Mouse (Mus musculus) natural killer cell, adult 2 months (primary cell): ENCODE results near the gene Sh3glb1.

Experiments used
- DNase-seq, 2 experiments: peaks; one replicate each; pipeline ENCODE4 v3.0.0; 2022; ENCODE audit warnings: low spot score in 2 of 2

Sh3glb1 gene

GRCm38 (mm10) chr3:144669944-144670874 lies 49.9 kb downstream of the Sh3glb1 start:
- no peak for DNase-seq

DNA sequence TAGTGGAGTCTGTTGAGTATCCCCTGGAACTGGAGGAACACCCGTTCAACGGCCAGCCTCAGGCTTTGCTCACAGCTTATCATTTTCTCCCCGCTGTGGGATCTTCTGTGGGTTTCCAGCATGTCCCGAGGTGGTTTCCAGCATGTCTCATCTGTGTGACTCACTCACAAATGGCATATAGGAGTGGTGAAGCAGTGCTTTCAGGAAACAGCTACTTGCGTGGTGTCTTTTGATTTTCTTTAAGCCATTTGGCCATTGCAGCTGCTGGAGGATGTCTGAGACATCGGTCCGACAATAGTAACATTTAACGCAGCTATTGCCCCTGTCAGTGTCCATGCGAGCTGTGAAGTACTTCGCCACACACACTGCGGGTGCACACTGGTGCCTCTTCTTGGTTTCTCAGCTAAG lies 50.7 kb downstream of the Sh3glb1 start:
- no peak for DNase-seq

DNA sequence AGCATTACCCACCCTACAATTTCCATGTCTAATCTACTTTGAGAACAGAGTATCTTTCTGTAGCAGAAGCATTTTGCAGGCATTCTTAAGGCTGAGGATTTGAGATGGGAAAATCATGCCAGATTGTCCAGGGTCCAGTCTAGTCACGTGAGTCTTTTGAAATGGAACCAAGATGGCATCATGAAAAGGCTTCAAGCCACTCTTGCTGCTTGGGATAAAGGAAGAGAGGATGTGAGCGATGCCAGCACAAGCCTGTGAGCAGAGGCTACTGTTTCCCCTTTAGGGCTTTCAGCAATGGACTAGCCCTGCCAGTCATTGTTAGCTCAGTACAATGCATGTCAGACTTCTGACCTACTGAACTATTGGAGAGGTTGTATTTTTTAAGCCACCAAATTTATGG lies 51.2 kb downstream of the Sh3glb1 start:
- no peak for DNase-seq

DNA sequence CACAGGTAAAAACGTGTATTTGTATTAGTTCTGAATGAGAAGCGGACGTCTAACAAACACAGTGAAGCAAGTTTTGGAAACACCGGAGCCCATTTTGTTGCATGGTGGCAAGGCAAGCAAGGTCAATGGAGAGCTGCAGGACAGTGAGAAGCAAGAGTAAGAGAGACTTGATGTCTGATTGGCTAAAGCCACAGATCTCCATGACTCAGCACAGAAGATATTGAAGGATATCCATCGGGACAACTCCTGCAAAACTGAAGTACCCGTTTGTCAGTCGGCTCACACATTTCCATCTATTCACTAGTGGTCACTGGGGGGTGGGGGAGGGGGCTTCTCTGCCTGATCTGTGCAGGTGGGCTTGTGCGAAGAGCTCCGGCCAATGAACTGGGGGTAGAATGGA lies 52.1 kb downstream of the Sh3glb1 start:
- no peak for DNase-seq

DNA sequence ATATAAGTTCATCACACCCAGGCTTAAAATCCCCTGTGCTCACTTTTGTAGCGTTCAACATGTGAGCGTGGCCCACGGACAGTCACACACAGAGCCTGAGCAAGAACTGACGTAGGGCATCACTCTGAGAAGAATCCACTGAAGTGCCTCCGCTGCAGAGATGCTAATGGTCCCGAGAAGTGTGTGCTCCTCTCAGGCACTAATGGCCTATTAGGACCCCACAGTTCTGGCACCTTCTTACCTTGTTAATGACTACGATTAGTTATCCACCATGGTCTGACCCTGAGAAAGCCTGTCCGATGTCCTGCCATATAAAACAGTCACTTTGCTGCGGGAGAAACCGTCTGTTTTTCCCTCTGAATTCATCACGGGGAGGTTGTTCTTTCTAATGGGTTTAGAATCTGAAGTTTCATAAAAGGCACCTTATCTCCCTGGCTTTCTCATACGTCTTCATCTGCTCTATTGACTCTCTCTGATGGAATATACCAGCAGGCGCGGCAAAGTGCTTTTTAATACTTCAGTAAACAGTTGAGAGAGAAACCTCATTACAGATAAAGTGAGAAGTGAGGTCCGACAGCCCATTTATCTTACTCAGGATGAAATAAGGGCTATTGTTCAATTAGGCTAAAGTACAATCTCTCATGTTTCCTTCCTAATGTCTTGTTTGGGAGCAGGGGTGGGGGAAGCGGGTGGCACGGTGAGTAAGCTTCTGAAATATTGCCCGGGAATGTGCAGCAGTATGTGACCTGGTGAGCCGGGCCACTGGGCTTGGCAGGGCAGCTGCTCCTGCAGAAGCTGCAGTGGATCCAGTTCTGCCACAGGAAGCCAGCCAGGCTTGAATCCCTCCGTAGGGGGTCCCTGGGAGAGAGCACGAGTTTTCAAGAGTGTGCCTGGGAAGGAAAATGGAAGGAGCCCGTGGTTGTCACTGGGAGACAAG lies 55.5 kb downstream of the Sh3glb1 start:
- no peak for DNase-seq

GRCm38 (mm10) chr3:144663415-144664093 lies 56.6 kb downstream of the Sh3glb1 start:
- DNase-seq = no peak

DNA sequence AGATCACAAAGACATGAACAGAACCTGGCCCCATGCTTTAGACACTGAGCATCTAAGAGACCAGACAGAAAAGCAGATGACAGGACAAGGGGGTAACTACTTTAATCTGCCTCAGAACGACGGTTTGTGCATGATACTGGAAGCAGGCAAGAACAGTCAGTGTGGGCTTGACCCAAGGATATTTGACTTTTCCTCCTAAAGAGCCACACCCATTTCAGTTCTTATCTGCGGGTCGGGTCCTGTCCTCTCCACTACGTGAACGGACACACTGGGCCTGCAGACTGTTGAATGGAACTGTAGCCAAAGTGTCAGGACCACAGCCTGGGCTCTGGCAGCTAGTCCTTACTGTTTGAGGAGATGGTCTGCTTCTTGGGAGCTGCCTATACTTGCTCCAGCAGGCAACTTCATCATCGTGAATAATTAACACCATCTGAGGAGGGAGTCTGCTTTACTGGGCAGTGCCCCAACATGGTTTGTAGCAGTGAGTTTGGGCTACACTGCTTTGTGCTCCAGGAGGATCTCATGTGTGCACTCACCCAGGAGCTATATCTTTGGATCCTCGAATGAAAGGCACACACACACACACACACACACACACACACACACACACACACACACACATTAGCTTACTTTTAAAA lies 57.8 kb downstream of the Sh3glb1 start:
- DNase-seq = no peak

GRCm38 (mm10) chr3:144661439-144661838 lies 58.7 kb downstream of the Sh3glb1 start:
- DNase-seq = no peak

- DNase-seq = no peak
Measured at GRCm38 (mm10) chr3:144644202-144644601, 75.9 kb downstream of the Sh3glb1 start.

- no peak for DNase-seq
Measured at GRCm38 (mm10) chr3:144643301-144643871, 76.7 kb downstream of the Sh3glb1 start.

GRCm38 (mm10) chr3:144642141-144642540 lies 78.0 kb downstream of the Sh3glb1 start:
- no peak for DNase-seq

- no peak for DNase-seq
Measured at GRCm38 (mm10) chr3:144640033-144640432, 80.1 kb downstream of the Sh3glb1 start.

- no peak for DNase-seq
Measured at GRCm38 (mm10) chr3:144639387-144639786, 80.7 kb downstream of the Sh3glb1 start.

- no peak for DNase-seq
Measured at GRCm38 (mm10) chr3:144638110-144638509, 82.0 kb downstream of the Sh3glb1 start.

DNA sequence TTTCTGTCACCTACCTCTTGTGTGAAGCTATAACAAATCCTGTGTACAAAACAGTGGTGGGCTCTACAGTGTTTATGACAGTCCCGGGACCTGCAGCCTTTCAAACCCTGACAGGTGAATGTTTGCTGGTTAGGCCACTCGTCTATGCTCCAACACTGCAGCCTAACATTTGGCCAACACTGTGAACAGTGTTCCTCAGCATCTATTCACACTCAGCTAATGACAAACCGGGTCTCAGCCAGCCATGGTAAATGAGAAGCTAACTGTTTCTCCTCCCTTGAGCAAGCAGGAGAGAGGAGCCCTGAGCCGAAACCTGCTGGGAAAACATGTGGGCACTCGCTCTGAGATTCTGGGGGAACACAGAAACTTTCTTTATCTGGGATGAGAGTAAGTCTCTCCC lies 84.9 kb downstream of the Sh3glb1 start:
- no peak for DNase-seq
